Mouse (Mus musculus): ENCODE data around the gene Sgta. TPM values are rescaled to one million over a fixed set of nuclear protein-coding genes. Genes with fewer than 3 reads are reported as not detected.

The Sgta gene
- polyA plus RNA-seq, 1 experiment from 2014 or later, result 171 TPM

- Histone ChIP-seq H3K9me3 (ENCODE audit: control insufficient read depth, low read length) (no peaks in the 10 kb centered on the region), H3K36me3 (ENCODE audit: control insufficient read depth, insufficient read depth, low read length) (no peaks in the 10 kb centered on the region), H3K27ac (ENCODE audit: low read depth) (no peak overlapping the region), H3K27me3 (replicated peaks; ENCODE audit: control insufficient read depth, insufficient read depth, low read length) (no peaks in the 10 kb centered on the region), H3K4me2 (ENCODE audit: low read length) (no peak overlapping the region), H3K4me3 (ENCODE audit: low read depth, low read length) (no peak overlapping the region), H3K4me1 (replicated peaks; ENCODE audit: control insufficient read depth, insufficient read depth, low read length) (no peaks in the 10 kb centered on the region; the same call in 1 of the 2 replicates), H3K9ac (ENCODE audit: low read length) (no peak overlapping the region)
- no peak for ATAC-seq (replicated peaks; ENCODE audit: low FRiP score, low TSS enrichment, low read depth)
- DNase-seq (ENCODE audit: low spot score), result no peak
- 52% methylated on average over 4 of the region's 4 CpGs for WGBS
These were observed 65.4 kb downstream of the Sgta start for GRCm38 (mm10) chr10:80994621-80995020.

Small RNA genes within 50 kb of the gene (microRNA-seq; reads per million reads assigned to microRNA genes)
- gene Mir5615-1 (not detected), gene Mir5615-2 (not detected)

Other genes starting within 250 kb of the Sgta start
- 0.83 and 0.95 TPM in 2 replicates for gene Jsrp1, start 246.7 kb downstream of the Sgta start, polyA plus RNA-seq (2014; fragmentation: Nextera tagmentation; extraction: Ambion mirVana)
- gene Oaz1, start 233.5 kb downstream of the Sgta start, polyA plus RNA-seq (2014; fragmentation: Nextera tagmentation; extraction: Ambion mirVana), result 1,692 and 1,787 TPM in 2 replicates
- 0.07 and 0.20 TPM in 2 replicates for gene Lingo3, start 216.1 kb downstream of the Sgta start, polyA plus RNA-seq (2014; fragmentation: Nextera tagmentation; extraction: Ambion mirVana)
- gene Lsm7, start 205.0 kb downstream of the Sgta start, polyA plus RNA-seq (2014; fragmentation: Nextera tagmentation; extraction: Ambion mirVana), result 406 and 412 TPM in 2 replicates
- 27.0 and 30.6 TPM in 2 replicates for gene Sppl2b, start 204.9 kb downstream of the Sgta start, polyA plus RNA-seq (2014; fragmentation: Nextera tagmentation; extraction: Ambion mirVana)
- gene Tmprss9, start 188.3 kb downstream of the Sgta start, polyA plus RNA-seq (2014; fragmentation: Nextera tagmentation; extraction: Ambion mirVana), result 0.04 TPM in 1 of 2 replicates, not detected in the other
- 392 and 393 TPM in 2 replicates for gene Timm13, start 159.2 kb downstream of the Sgta start, polyA plus RNA-seq (2014; fragmentation: Nextera tagmentation; extraction: Ambion mirVana)
- gene Lmnb2, start 141.9 kb downstream of the Sgta start, polyA plus RNA-seq (2014; fragmentation: Nextera tagmentation; extraction: Ambion mirVana), result 15.5 and 18.3 TPM in 2 replicates
- gene Gadd45b, start 130.1 kb downstream of the Sgta start, polyA plus RNA-seq (2014; fragmentation: Nextera tagmentation; extraction: Ambion mirVana), result 18.2 and 21.2 TPM in 2 replicates
- gene Gng7, start 45.2 kb downstream of the Sgta start, polyA plus RNA-seq (2014; fragmentation: Nextera tagmentation; extraction: Ambion mirVana), result 4.7 and 4.8 TPM in 2 replicates
- 0.65 and 1.0 TPM in 2 replicates for gene Diras1, start 34.5 kb downstream of the Sgta start, polyA plus RNA-seq (2014; fragmentation: Nextera tagmentation; extraction: Ambion mirVana)
- gene Slc39a3, start 22.8 kb downstream of the Sgta start, polyA plus RNA-seq (2014; fragmentation: Nextera tagmentation; extraction: Ambion mirVana), result 13.1 and 13.7 TPM in 2 replicates
- gene Thop1, start 9.9 kb upstream of the Sgta start, polyA plus RNA-seq (2014; fragmentation: Nextera tagmentation; extraction: Ambion mirVana), result 53.2 and 54.1 TPM in 2 replicates
- 0.65 and 1.0 TPM in 2 replicates for gene Creb3l3, start 38.7 kb upstream of the Sgta start, polyA plus RNA-seq (2014; fragmentation: Nextera tagmentation; extraction: Ambion mirVana)
- gene Map2k2, start 45.7 kb upstream of the Sgta start, polyA plus RNA-seq (2014; fragmentation: Nextera tagmentation; extraction: Ambion mirVana), result 174 and 185 TPM in 2 replicates
- gene Zbtb7a, start 75.0 kb upstream of the Sgta start, polyA plus RNA-seq (2014; fragmentation: Nextera tagmentation; extraction: Ambion mirVana), result 23.2 and 28.7 TPM in 2 replicates
- gene Pias4, start 107.7 kb upstream of the Sgta start, polyA plus RNA-seq (2014; fragmentation: Nextera tagmentation; extraction: Ambion mirVana), result 40.8 and 43.3 TPM in 2 replicates
- gene Eef2, start 116.5 kb upstream of the Sgta start, polyA plus RNA-seq (2014; fragmentation: Nextera tagmentation; extraction: Ambion mirVana), result 484 and 490 TPM in 2 replicates
- gene Dapk3, start 122.8 kb upstream of the Sgta start, polyA plus RNA-seq (2014; fragmentation: Nextera tagmentation; extraction: Ambion mirVana), result 57.8 and 58.8 TPM in 2 replicates
- gene 4930442H23Rik, start 123.7 kb upstream of the Sgta start, polyA plus RNA-seq (2014; fragmentation: Nextera tagmentation; extraction: Ambion mirVana), result not detected in 2 replicates
- 0.22 TPM in 2 replicates for gene Nmrk2, start 141.9 kb upstream of the Sgta start, polyA plus RNA-seq (2014; fragmentation: Nextera tagmentation; extraction: Ambion mirVana)
- gene Atcay, start 170.7 kb upstream of the Sgta start, polyA plus RNA-seq (2014; fragmentation: Nextera tagmentation; extraction: Ambion mirVana), result 2.2 and 2.8 TPM in 2 replicates
- gene Zfr2, start 173.0 kb upstream of the Sgta start, polyA plus RNA-seq (2014; fragmentation: Nextera tagmentation; extraction: Ambion mirVana), result 6.9 and 8.1 TPM in 2 replicates
- 2.5 and 4.1 TPM in 2 replicates for gene Matk, start 192.8 kb upstream of the Sgta start, polyA plus RNA-seq (2014; fragmentation: Nextera tagmentation; extraction: Ambion mirVana)
- gene Mrpl54, start 206.8 kb upstream of the Sgta start, polyA plus RNA-seq (2014; fragmentation: Nextera tagmentation; extraction: Ambion mirVana), result 253 and 260 TPM in 2 replicates
- 51.0 and 51.7 TPM in 2 replicates for gene Apba3, start 206.8 kb upstream of the Sgta start, polyA plus RNA-seq (2014; fragmentation: Nextera tagmentation; extraction: Ambion mirVana)
- 35.1 and 44.4 TPM in 2 replicates for gene Tjp3, start 231.4 kb upstream of the Sgta start, polyA plus RNA-seq (2014; fragmentation: Nextera tagmentation; extraction: Ambion mirVana)
- 57.3 and 57.5 TPM in 2 replicates for gene Pip5k1c, start 232.8 kb upstream of the Sgta start, polyA plus RNA-seq (2014; fragmentation: Nextera tagmentation; extraction: Ambion mirVana)

Measured in intestine, embryonic 14.5 days (tissue).